Mouse (Mus musculus): ENCODE measurements at regions not wholly inside any gene's neighbourhood (a gene's known extent, or its start where the extent isn't known, plus 50 kb on each side); places are given as distances from the start of the nearest gene placed in this dataset.

DNA sequence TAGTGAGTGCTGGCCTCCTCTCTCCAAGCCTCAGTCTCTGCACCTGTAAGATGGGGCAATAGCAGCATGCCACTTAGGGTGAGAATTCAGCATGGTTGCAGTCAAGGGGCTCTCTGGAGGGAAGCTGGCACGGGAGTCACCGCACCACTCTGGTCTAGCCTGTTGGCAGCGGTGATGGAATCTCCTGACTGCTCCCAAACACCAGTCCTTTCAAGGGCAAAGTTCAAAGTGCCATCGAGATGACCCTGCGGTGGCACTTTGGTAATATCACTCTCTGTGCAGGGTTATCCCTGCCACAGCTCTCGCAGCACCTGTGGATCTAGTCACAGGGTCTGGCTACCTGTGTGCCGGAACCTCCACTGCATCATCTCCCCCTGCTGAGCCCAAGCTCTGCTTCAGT, 54.3 kb upstream of the Slc45a1 start:
- TF ChIP-seq CTCF (IDR thresholded peaks at IDR 0.05; ENCODE audit: borderline replicate concordance, extremely low read depth, insufficient read depth, insufficient read length) (no peak), POLR2A (IDR thresholded peaks at IDR 0.05; ENCODE audit: borderline replicate concordance, extremely low read depth, insufficient read depth, insufficient read length, poor library complexity, severe bottlenecking) (no peak)

DNA sequence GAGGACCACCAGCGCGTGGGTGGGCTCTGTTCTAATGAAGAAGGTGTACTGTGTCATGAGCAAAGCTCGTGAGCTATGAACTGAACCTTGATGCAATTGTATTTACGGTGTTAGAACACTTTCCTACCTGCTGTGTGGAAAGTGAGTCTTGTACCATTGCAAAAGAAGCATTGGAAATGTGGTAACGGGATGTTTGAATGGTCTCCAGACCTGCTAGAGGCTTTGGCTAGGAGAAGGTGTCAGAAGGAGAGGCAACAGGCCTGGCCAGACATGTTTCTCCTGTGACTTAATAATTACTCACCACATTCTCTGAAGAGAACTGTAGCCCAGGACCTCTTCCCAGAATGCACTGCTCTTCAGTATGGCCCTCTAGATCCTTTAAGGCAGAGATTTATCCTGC, 51.3 kb upstream of the Slc45a1 start:
- TF ChIP-seq POLR2A (IDR thresholded peaks at IDR 0.05; ENCODE audit: borderline replicate concordance, extremely low read depth, insufficient read depth, insufficient read length, poor library complexity, severe bottlenecking) = no peak
- no peak for TF ChIP-seq CTCF (IDR thresholded peaks at IDR 0.05; ENCODE audit: borderline replicate concordance, extremely low read depth, insufficient read depth, insufficient read length)
- no peak for DNase-seq (ENCODE audit: low read depth)

More for the DNA sequence above, 54.3 kb upstream of the Slc45a1 start:
- DNase-seq (ENCODE audit: low read depth) = no peak
